ENCODE assay signal across 11 mouse cellular contexts in genomic region chr10:18046380-18046779, GRCm38 (mm10).
"Had no signal": no experiment of that assay in that cellular context is flagged by ENCODE, and none has a peak within 500 bp of the region (broad histone marks: within the 10 kb centered on the region; RNA-seq: fewer than 3 reads in every experiment).

No protein-coding gene starts in this region.

- H3K4me3 ChIP-seq: layer of hippocampus, adult 2 months; liver, embryonic 15.5 days; neural tube, embryonic 12.5 days had no signal

- H3K27ac ChIP-seq: kidney, postnatal 0 days; layer of hippocampus, adult 2 months; liver, embryonic 15.5 days; neural tube, embryonic 12.5 days had no signal

- H3K9me3 ChIP-seq: liver, embryonic 15.5 days; neural tube, embryonic 12.5 days had no signal

- ATAC-seq: lung, postnatal 0 days had no signal

- DNase-seq: lung, adult 2 months; lung, postnatal 36 days; midbrain, embryonic 14.5 days; thymus, adult 18-20 months; thymus, postnatal 14 days had no signal

- H3K4me1 ChIP-seq: liver, embryonic 15.5 days; neural tube, embryonic 12.5 days had no signal

- H3K36me3 ChIP-seq: liver, embryonic 15.5 days; neural tube, embryonic 12.5 days had no signal

- H3K27me3 ChIP-seq: liver, embryonic 15.5 days; neural tube, embryonic 12.5 days had no signal

- H3K9ac ChIP-seq: liver, embryonic 15.5 days; neural tube, embryonic 12.5 days had no signal

- H3K4me2 ChIP-seq: liver, embryonic 11.5 days; liver, embryonic 15.5 days; neural tube, embryonic 12.5 days had no signal
